Mouse (Mus musculus) CH12.LX (cell line): ENCODE measurements around the gene Ilf2. TPM values are rescaled to one million over a fixed set of nuclear protein-coding genes. Genes with fewer than 3 reads are reported as not detected.
A peak's percentile ranks its signal among the peaks of the same experiment; 100 is the strongest.

Source experiments
- DNase-seq: peaks from one replicate; pipeline ENCODE4 v3.0.0-alpha.2; 2013; ENCODE audit errors: extremely low read depth
- H3K27ac ChIP-seq: 2 replicates; pipeline ENCODE4 v1.5.1; 2012; ENCODE audit warnings: low read depth, mild to moderate bottlenecking, control low read depth, moderate library complexity; ENCODE audit not compliant: insufficient read depth
- H3K27me3 ChIP-seq: replicated peaks from 2 replicates; pipeline ENCODE3; 2012; ENCODE audit warnings: inconsistent platforms
- H3K36me3 ChIP-seq, 2 experiments: replicated peaks in 1 of 2; 2 replicates each; pipeline versions ENCODE3 to v1.6.1; 2012; ENCODE audit warnings: inconsistent platforms in 1 of 2, low read length in 1 of 2, mild to moderate bottlenecking in 1 of 2, mixed read lengths in 1 of 2, moderate library complexity in 1 of 2; ENCODE audit not compliant: control insufficient read depth in 1 of 2, insufficient read depth in 1 of 2
- H3K4me1 ChIP-seq, 2 experiments: 2 replicates each; pipeline ENCODE4 v1.6.1; 2012; ENCODE audit warnings: inconsistent platforms in 1 of 2, moderate library complexity in 1 of 2; ENCODE audit not compliant: insufficient read depth in 2 of 2, control insufficient read depth in 1 of 2
- H3K4me2 ChIP-seq: 2 replicates; pipeline ENCODE4 v1.6.1; 2012; ENCODE audit warnings: low read depth, mild to moderate bottlenecking, control low read depth; ENCODE audit not compliant: poor library complexity, insufficient read depth, severe bottlenecking
- H3K4me3 ChIP-seq, 3 experiments: fragments of 150-350 bp in 1 of 3; sonication (generic) in 1 of 3; replicated peaks in 1 of 3; 2 replicates each; pipeline versions ENCODE3 to v1.5.1; 2011 to 2012; ENCODE audit warnings: low read depth in 2 of 3, low read length in 2 of 3, mild to moderate bottlenecking in 2 of 3, moderate library complexity in 2 of 3, control low read depth in 1 of 3, improper control_type of control experiment in 1 of 3, inconsistent platforms in 1 of 3, mixed read lengths in 1 of 3; ENCODE audit not compliant: poor library complexity in 1 of 3
- H3K79me2 ChIP-seq: replicated peaks from 2 replicates; pipeline ENCODE4 v1.6.1; 2012; ENCODE audit warnings: mild to moderate bottlenecking, moderate library complexity; ENCODE audit not compliant: control insufficient read depth, poor library complexity, insufficient read depth, severe bottlenecking; ENCODE audit errors: extremely low read depth
- H3K9ac ChIP-seq: 2 replicates; pipeline ENCODE4 v1.6.1; 2012; ENCODE audit warnings: low read depth, mild to moderate bottlenecking, control low read depth, moderate library complexity; ENCODE audit not compliant: insufficient read depth
- H3K9me3 ChIP-seq: replicated peaks from 2 replicates; pipeline ENCODE3; 2012; ENCODE audit warnings: low read length, inconsistent platforms, mixed read lengths
- BHLHE40 ChIP-seq: IDR thresholded peaks from 2 replicates; pipeline ENCODE4 v1.6.1; 2011; ENCODE audit warnings: mild to moderate bottlenecking, low read depth, low read length, improper control_type of control experiment
- CHD1 ChIP-seq: IDR thresholded peaks from 2 replicates; pipeline ENCODE4 v1.6.1; 2012; ENCODE audit warnings: low read depth, low read length, improper control_type of control experiment, inconsistent platforms
- CHD2 ChIP-seq: IDR thresholded peaks from 2 replicates; pipeline ENCODE4 v1.6.1; 2011; ENCODE audit warnings: low read length, improper control_type of control experiment
- CTCF ChIP-seq, 2 experiments: IDR thresholded peaks in 1 of 2; conservative IDR thresholded peaks in 1 of 2; 2 replicates each; pipeline ENCODE4 v1.5.1; 2011 to 2012; ENCODE audit warnings: low read depth in 2 of 2, low read length in 2 of 2, improper control_type of control experiment in 1 of 2, inconsistent platforms in 1 of 2, mild to moderate bottlenecking in 1 of 2, moderate library complexity in 1 of 2
- E2F4 ChIP-seq: IDR thresholded peaks from 2 replicates; pipeline ENCODE4 v1.6.1; 2011; ENCODE audit warnings: low read depth, low read length, improper control_type of control experiment; ENCODE audit not compliant: insufficient replicate concordance
- ELF1 ChIP-seq: IDR thresholded peaks from 2 replicates; pipeline ENCODE4 v1.6.1; 2014; ENCODE audit warnings: low read depth, mild to moderate bottlenecking, inconsistent platforms, low read length, improper control_type of control experiment
- EP300 ChIP-seq: IDR thresholded peaks from 2 replicates; pipeline ENCODE4 v1.6.1; 2011; ENCODE audit warnings: low read length, improper control_type of control experiment
- ETS1 ChIP-seq: conservative IDR thresholded peaks from 2 replicates; pipeline ENCODE4 v1.6.1; 2012; ENCODE audit warnings: low read depth, mild to moderate bottlenecking, inconsistent platforms, low read length, improper control_type of control experiment, moderate library complexity
- GABPA ChIP-seq: IDR thresholded peaks from 2 replicates; pipeline ENCODE4 v1.6.1; 2012; ENCODE audit warnings: low read depth, low read length, improper control_type of control experiment, inconsistent platforms; ENCODE audit not compliant: insufficient replicate concordance
- HCFC1 ChIP-seq: IDR thresholded peaks from 2 replicates; pipeline ENCODE4 v1.6.1; 2012; ENCODE audit warnings: low read depth, mild to moderate bottlenecking, inconsistent platforms, low read length, improper control_type of control experiment
- JUN ChIP-seq: IDR thresholded peaks from 2 replicates; pipeline ENCODE4 v1.6.1; 2011; ENCODE audit warnings: low read depth, mild to moderate bottlenecking, low read length, improper control_type of control experiment, moderate library complexity; ENCODE audit not compliant: insufficient read depth
- JUND ChIP-seq: conservative IDR thresholded peaks from 2 replicates; pipeline ENCODE4 v1.6.1; 2011; ENCODE audit warnings: low read depth, low read length, improper control_type of control experiment
- KAT2A ChIP-seq: IDR thresholded peaks from 2 replicates; pipeline ENCODE4 v1.6.1; 2012; ENCODE audit warnings: low read length, improper control_type of control experiment, inconsistent platforms; ENCODE audit not compliant: insufficient replicate concordance
- MAZ ChIP-seq: IDR thresholded peaks from 2 replicates; pipeline ENCODE4 v1.6.1; 2012; ENCODE audit warnings: low read depth, mild to moderate bottlenecking, inconsistent platforms, low read length, improper control_type of control experiment, moderate library complexity
- MXI1 ChIP-seq: IDR thresholded peaks from 2 replicates; pipeline ENCODE4 v1.6.1; 2011; ENCODE audit warnings: mild to moderate bottlenecking, low read depth, low read length, improper control_type of control experiment
- NELFE ChIP-seq: IDR thresholded peaks from 2 replicates; pipeline ENCODE4 v1.6.1; 2011; ENCODE audit warnings: low read depth, low read length, improper control_type of control experiment
- NRF1 ChIP-seq: IDR thresholded peaks from 2 replicates; pipeline ENCODE4 v1.6.1; 2014; ENCODE audit warnings: low read depth, mild to moderate bottlenecking, inconsistent platforms, low read length, improper control_type of control experiment, moderate library complexity
- PAX5 ChIP-seq: IDR thresholded peaks from 2 replicates; pipeline ENCODE4 v1.6.1; 2012; ENCODE audit warnings: low read length, inconsistent platforms, mixed read lengths
- POLR2A ChIP-seq: IDR thresholded peaks from 2 replicates; pipeline ENCODE4 v1.6.1; 2011; ENCODE audit warnings: low read depth, mild to moderate bottlenecking, improper control_type of control experiment, low read length
- POLR2AphosphoS2 ChIP-seq: IDR thresholded peaks from 2 replicates; pipeline ENCODE4 v1.6.1; 2011; ENCODE audit warnings: low read depth, low read length, improper control_type of control experiment
- RAD21 ChIP-seq: IDR thresholded peaks from 2 replicates; pipeline ENCODE4 v1.6.1; 2011; ENCODE audit warnings: low read depth, mild to moderate bottlenecking, low read length, improper control_type of control experiment, moderate library complexity
- RCOR1 ChIP-seq: conservative IDR thresholded peaks from 2 replicates; pipeline ENCODE4 v1.6.1; 2012; ENCODE audit warnings: low read depth, mild to moderate bottlenecking, inconsistent platforms, low read length, improper control_type of control experiment
- SIN3A ChIP-seq: IDR thresholded peaks from 2 replicates; pipeline ENCODE4 v1.6.1; 2012; ENCODE audit warnings: low read length, improper control_type of control experiment, inconsistent platforms
- SMC3 ChIP-seq: IDR thresholded peaks from 2 replicates; pipeline ENCODE4 v1.6.1; 2011; ENCODE audit warnings: low read depth, low read length, improper control_type of control experiment
- TBP ChIP-seq: conservative IDR thresholded peaks from 2 replicates; pipeline ENCODE4 v1.6.1; 2011; ENCODE audit warnings: low read depth, low read length, improper control_type of control experiment
- TCF12 ChIP-seq: IDR thresholded peaks from 2 replicates; pipeline ENCODE4 v1.6.1; 2014; ENCODE audit warnings: low read depth, mild to moderate bottlenecking, inconsistent platforms, low read length, improper control_type of control experiment
- UBTF ChIP-seq: IDR thresholded peaks from 2 replicates; pipeline ENCODE4 v1.6.1; 2012; ENCODE audit warnings: low read depth, mild to moderate bottlenecking, inconsistent platforms, low read length, improper control_type of control experiment, moderate library complexity
- ZC3H11A ChIP-seq: IDR thresholded peaks from 2 replicates; pipeline ENCODE4 v1.6.1; 2012; ENCODE audit warnings: low read depth, mild to moderate bottlenecking, inconsistent platforms, low read length, improper control_type of control experiment
- ZKSCAN1 ChIP-seq: IDR thresholded peaks from 2 replicates; pipeline ENCODE4 v1.6.1; 2012; ENCODE audit warnings: low read depth, inconsistent platforms, low read length, improper control_type of control experiment, borderline replicate concordance
- ZMIZ1 ChIP-seq: IDR thresholded peaks from 2 replicates; pipeline ENCODE4 v1.6.1; 2012; ENCODE audit warnings: low read depth, mild to moderate bottlenecking, inconsistent platforms, low read length, improper control_type of control experiment
- dilution Hi-C: fragments of 300-500 bp; cut with MboI; formaldehyde crosslinking; loops from 2 replicates; pipeline ENCODE4 v1.14.3; 2020; ENCODE audit warnings: low sequenced_read_pairs; ENCODE audit not compliant: extremely low pct_unique_long_range_greater_than_20kb, extremely low pct_ligation_motif_present
- in situ Hi-C: fragments of 300-500 bp; cut with MboI; formaldehyde crosslinking; loops from 3 replicates; pipeline ENCODE4 v1.14.3; 2019; ENCODE audit warnings: low sequenced_read_pairs, low pct_ligation_motif_present, low pct_unique_long_range_greater_than_20kb, mixed read lengths
- polyA plus RNA-seq: library from polyadenylated mRNA; unstranded; fragments of >175 nt; gene quantifications from 2 replicates; pipeline ENCODE4 v1.2.1, GENCODE M21; 2012; ENCODE audit warnings: low read depth; ENCODE audit not compliant: insufficient read length
- total RNA-seq, 2 experiments: library from RNA; depleted of rRNA; stranded (reverse); fragments of 300-350 nt in 1 of 2; fragments of >200 nt in 1 of 2; gene quantifications; 2 replicates each; pipeline ENCODE4 v1.2.3; 2012 to 2014

Ilf2 gene
- total and polyA plus RNA-seq, 3 experiments, result 120 to 197 (median 182) TPM

DNA sequence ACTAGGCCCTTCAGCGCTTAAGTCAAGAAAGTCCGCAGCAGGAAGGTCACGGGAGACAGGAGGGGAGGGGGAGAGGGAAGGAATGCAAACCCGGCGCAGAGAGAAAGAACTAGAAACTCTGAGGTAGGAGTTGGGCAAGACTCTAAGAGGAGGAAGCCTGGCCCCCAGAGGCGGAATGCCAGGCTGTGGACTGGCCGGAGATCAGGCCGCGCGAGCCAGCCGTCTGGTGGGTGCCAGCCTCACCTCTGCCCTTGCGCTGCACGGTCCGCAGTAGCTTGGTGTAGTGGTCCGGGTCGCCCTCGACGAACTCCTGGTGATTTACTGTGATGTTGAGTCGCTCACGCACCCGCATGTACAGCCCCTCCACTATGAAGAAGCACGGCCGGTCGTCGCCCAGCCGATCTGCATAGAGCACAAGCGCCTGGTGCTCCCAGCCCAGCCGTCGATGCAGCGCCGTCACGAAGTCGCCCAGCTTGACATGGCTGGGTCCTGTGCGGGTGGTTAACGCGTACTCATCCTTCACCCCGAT is 11.3 kb upstream of the Ilf2 start:
- H3K9me3 ChIP-seq, result peaks cover 11% of the 10 kb centered on the region
- no peak overlapping the region for H3K4me3 ChIP-seq

GRCm38 (mm10) chr3:90465081-90465685 is 10.7 kb upstream of the Ilf2 start:
- Histone ChIP-seq H3K9me3 (peaks cover 11% of the 10 kb centered on the region), H3K36me3 (no peaks in the 10 kb centered on the region), H3K79me2 (no peaks in the 10 kb centered on the region), H3K4me2 (peak overlapping the region; percentile 98; the same call in 1 of the 2 replicates), H3K27ac (no peak overlapping the region; the same call in 1 of the 2 replicates), H3K27me3 (peaks cover 25% of the 10 kb centered on the region), H3K9ac (no peak overlapping the region), H3K4me3 (peak overlapping the region in 1 of 3 experiments; percentile 8), H3K4me1 (peaks cover 4 to 7% of the 10 kb centered on the region in 2 experiments; a peak in 2 of 4 replicates)
- dilution Hi-C loops (no loop called here), in situ Hi-C loops (loop anchor here (5.0 kb wide), 1 partner anchor 48 kb away; no protein-coding TSS in a partner anchor)
- TF ChIP-seq ZMIZ1, result no peak
- TF ChIP-seq CTCF (conservative IDR thresholded peaks at IDR 0.05 in 1 of 2, IDR thresholded peaks at IDR 0.05 in 1 of 2; ENCODE audit: low read depth in 2 of 2, low read length in 2 of 2), result no peak
- TF ChIP-seq SMC3, result no peak
- TF ChIP-seq PAX5, result no peak
- no peak for TF ChIP-seq HCFC1
- TF ChIP-seq NRF1, result no peak
- TF ChIP-seq JUN, result no peak
- TF ChIP-seq ETS1, result no peak
- no peak for TF ChIP-seq ELF1
- TF ChIP-seq POLR2AphosphoS2, result no peak
- TF ChIP-seq JUND, result no peak
- no peak for TF ChIP-seq UBTF
- no peak for TF ChIP-seq TCF12
- TF ChIP-seq ZKSCAN1, result no peak
- TF ChIP-seq RAD21, result no peak
- no peak for TF ChIP-seq E2F4
- no peak for TF ChIP-seq GABPA
- TF ChIP-seq MAZ, result no peak
- no peak for TF ChIP-seq MXI1
- no peak for TF ChIP-seq POLR2A
- no peak for DNase-seq

More for the DNA sequence above, 11.3 kb upstream of the Ilf2 start:
- TF ChIP-seq POLR2A (no peak), ZC3H11A (no peak), SIN3A (no peak), TCF12 (no peak), BHLHE40 (no peak), HCFC1 (no peak), ELF1 (no peak), KAT2A (no peak), ZMIZ1 (no peak), JUN (no peak), NELFE (no peak), EP300 (no peak), CHD1 (no peak), RCOR1 (no peak), TBP (no peak), ETS1 (no peak), POLR2AphosphoS2 (no peak), ZKSCAN1 (no peak), CHD2 (no peak)
- no peak overlapping the region for H3K27ac ChIP-seq
- no peak overlapping the region for H3K9ac ChIP-seq
- H3K36me3 ChIP-seq, result no peaks in the 10 kb centered on the region
- no peaks in the 10 kb centered on the region for H3K79me2 ChIP-seq
- dilution Hi-C loops (no loop called here), in situ Hi-C loops (loop anchor here (5.0 kb wide), 1 partner anchor 47 kb away; no protein-coding TSS in a partner anchor)
- no peak for DNase-seq
- H3K4me1 ChIP-seq, result peaks cover 4 to 7% of the 10 kb centered on the region in 2 experiments; a peak in 2 of 4 replicates
- H3K4me2 ChIP-seq, result no peak overlapping the region
- H3K27me3 ChIP-seq, result peaks cover 25% of the 10 kb centered on the region
